Mouse (Mus musculus): ENCODE data around the gene Ppip5k1. TPM values are rescaled to one million over a fixed set of nuclear protein-coding genes. Genes with fewer than 3 reads are reported as not detected.

Ppip5k1 gene
- polyA plus RNA-seq, 1 experiment from 2014 or later, result 6.9 TPM

DNA sequence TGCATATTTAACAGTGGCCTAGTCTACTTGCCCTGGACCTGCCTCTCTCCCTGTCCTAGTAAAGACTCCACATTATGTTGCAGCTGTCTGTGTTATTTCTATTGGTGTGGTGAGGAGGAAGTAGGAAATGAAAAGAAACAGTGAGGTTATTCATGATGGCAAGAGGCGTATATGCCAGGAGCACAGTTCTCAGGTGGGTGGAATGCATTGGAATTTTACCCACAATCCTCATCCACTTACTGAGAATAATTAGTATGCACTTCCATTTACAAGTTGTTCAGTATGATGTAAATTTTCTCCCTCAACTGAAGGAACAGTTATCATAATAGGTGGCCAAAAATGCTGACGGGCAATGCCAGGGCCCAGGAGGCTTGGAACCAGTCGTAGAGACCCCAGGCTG is 8.5 kb upstream of the Ppip5k1 start:
- H3K9me3 ChIP-seq (replicated peaks; ENCODE audit: control insufficient read depth, low read length), result no peaks in the 10 kb centered on the region

DNA sequence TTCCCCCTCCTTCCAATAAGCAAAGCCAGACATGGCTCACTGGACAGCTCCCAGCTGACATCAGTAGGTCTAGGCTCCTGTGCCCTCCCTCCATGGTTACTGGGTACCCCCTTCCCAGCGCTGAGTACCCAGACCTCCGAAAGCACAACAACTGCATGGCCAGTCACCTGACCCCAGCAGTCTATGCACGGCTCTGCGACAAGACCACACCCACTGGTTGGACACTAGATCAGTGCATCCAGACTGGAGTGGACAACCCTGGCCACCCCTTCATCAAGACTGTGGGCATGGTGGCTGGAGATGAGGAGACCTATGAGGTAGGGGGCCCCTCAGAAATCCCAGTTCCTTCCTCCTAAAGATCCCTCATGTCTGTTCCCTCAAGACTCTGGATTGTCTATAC is 4.3 kb upstream of the Ppip5k1 start:
- Histone ChIP-seq H3K4me3 (ENCODE audit: low read depth, low read length) (no peak overlapping the region), H3K36me3 (replicated peaks; ENCODE audit: control insufficient read depth, insufficient read depth, low read depth, low read length) (no peaks in the 10 kb centered on the region), H3K9me3 (replicated peaks; ENCODE audit: control insufficient read depth, low read length) (no peaks in the 10 kb centered on the region), H3K27me3 (ENCODE audit: control insufficient read depth, insufficient read depth, low read length) (no peaks in the 10 kb centered on the region), H3K4me1 (ENCODE audit: control insufficient read depth, insufficient read depth, low read length) (peaks cover 5% of the 10 kb centered on the region), H3K27ac (replicated peaks; ENCODE audit: low read depth, low read length) (no peak overlapping the region), H3K9ac (replicated peaks; ENCODE audit: low read length) (no peak overlapping the region), H3K4me2 (ENCODE audit: low read depth, low read length) (no peak overlapping the region)
- DNase-seq (ENCODE audit: low spot score) (no peak), ATAC-seq (replicated peaks; ENCODE audit: insufficient number of reproducible peaks, low FRiP score, low TSS enrichment, low read depth) (no peak)
- 57% methylated on average over 4 of the region's 4 CpGs for WGBS

More for the DNA sequence above, 8.5 kb upstream of the Ppip5k1 start:
- Histone ChIP-seq H3K27me3 (ENCODE audit: control insufficient read depth, insufficient read depth, low read length) (no peaks in the 10 kb centered on the region), H3K27ac (replicated peaks; ENCODE audit: low read depth, low read length) (no peak overlapping the region), H3K4me2 (ENCODE audit: low read depth, low read length) (no peak overlapping the region), H3K36me3 (replicated peaks; ENCODE audit: control insufficient read depth, insufficient read depth, low read depth, low read length) (no peaks in the 10 kb centered on the region), H3K4me1 (ENCODE audit: control insufficient read depth, insufficient read depth, low read length) (peaks cover 2% of the 10 kb centered on the region), H3K4me3 (ENCODE audit: low read depth, low read length) (no peak overlapping the region), H3K9ac (replicated peaks; ENCODE audit: low read length) (no peak overlapping the region)
- DNase-seq (ENCODE audit: low spot score) (no peak), ATAC-seq (replicated peaks; ENCODE audit: insufficient number of reproducible peaks, low FRiP score, low TSS enrichment, low read depth) (no peak)
- 79% methylated on average over 3 of the region's 3 CpGs for WGBS

GRCm38 (mm10) chr2:121358381-121358780 is 3.2 kb upstream of the Ppip5k1 start:
- H3K9me3 ChIP-seq (replicated peaks; ENCODE audit: control insufficient read depth, low read length), result no peaks in the 10 kb centered on the region
- H3K36me3 ChIP-seq (replicated peaks; ENCODE audit: control insufficient read depth, insufficient read depth, low read depth, low read length), result no peaks in the 10 kb centered on the region
- H3K27ac ChIP-seq (replicated peaks; ENCODE audit: low read depth, low read length), result no peak overlapping the region; the same call in 1 of the 2 replicates
- under 1% methylated on average over 16 of the region's 16 CpGs for WGBS
- H3K4me1 ChIP-seq (ENCODE audit: control insufficient read depth, insufficient read depth, low read length), result peaks cover 5% of the 10 kb centered on the region
- no peak overlapping the region; the same call in 1 of the 2 replicates for H3K9ac ChIP-seq (replicated peaks; ENCODE audit: low read length)
- ATAC-seq (replicated peaks; ENCODE audit: insufficient number of reproducible peaks, low FRiP score, low TSS enrichment, low read depth), result peak; percentile 63
- no peaks in the 10 kb centered on the region for H3K27me3 ChIP-seq (ENCODE audit: control insufficient read depth, insufficient read depth, low read length)
- peak overlapping the region; percentile 65 for H3K4me2 ChIP-seq (ENCODE audit: low read depth, low read length)
- DNase-seq (ENCODE audit: low spot score), result peak; percentile 82
- H3K4me3 ChIP-seq (ENCODE audit: low read depth, low read length), result peak overlapping the region; percentile 25

GRCm38 (mm10) chr2:121357961-121358360 is 2.8 kb upstream of the Ppip5k1 start:
- Histone ChIP-seq H3K36me3 (replicated peaks; ENCODE audit: control insufficient read depth, insufficient read depth, low read depth, low read length) (no peaks in the 10 kb centered on the region), H3K27me3 (ENCODE audit: control insufficient read depth, insufficient read depth, low read length) (no peaks in the 10 kb centered on the region), H3K4me1 (ENCODE audit: control insufficient read depth, insufficient read depth, low read length) (peaks cover 5% of the 10 kb centered on the region), H3K27ac (replicated peaks; ENCODE audit: low read depth, low read length) (no peak overlapping the region), H3K4me3 (ENCODE audit: low read depth, low read length) (peak overlapping the region; percentile 25; the same call in 1 of the 2 replicates), H3K9ac (replicated peaks; ENCODE audit: low read length) (no peak overlapping the region), H3K9me3 (replicated peaks; ENCODE audit: control insufficient read depth, low read length) (no peaks in the 10 kb centered on the region), H3K4me2 (ENCODE audit: low read depth, low read length) (peak overlapping the region; percentile 65)
- no peak for DNase-seq (ENCODE audit: low spot score)
- no peak for ATAC-seq (replicated peaks; ENCODE audit: insufficient number of reproducible peaks, low FRiP score, low TSS enrichment, low read depth)
- WGBS, result 2% methylated on average over 4 of the region's 4 CpGs

- H3K36me3 ChIP-seq (replicated peaks; ENCODE audit: control insufficient read depth, insufficient read depth, low read depth, low read length), result no peaks in the 10 kb centered on the region
- no peak for DNase-seq (ENCODE audit: low spot score)
- H3K27me3 ChIP-seq (ENCODE audit: control insufficient read depth, insufficient read depth, low read length), result no peaks in the 10 kb centered on the region
- peak within 1 kb of the TSS; percentile 25 for H3K4me3 ChIP-seq (ENCODE audit: low read depth, low read length)
- peaks cover 5% of the 10 kb centered on the region for H3K4me1 ChIP-seq (ENCODE audit: control insufficient read depth, insufficient read depth, low read length)
- H3K27ac ChIP-seq (replicated peaks; ENCODE audit: low read depth, low read length), result no peak within 1 kb of the TSS; the same call in 1 of the 2 replicates
- H3K9me3 ChIP-seq (replicated peaks; ENCODE audit: control insufficient read depth, low read length), result no peaks in the 10 kb centered on the region
- no peak for ATAC-seq (replicated peaks; ENCODE audit: insufficient number of reproducible peaks, low FRiP score, low TSS enrichment, low read depth)
- no peak within 1 kb of the TSS; the same call in 1 of the 2 replicates for H3K9ac ChIP-seq (replicated peaks; ENCODE audit: low read length)
- 66% methylated on average over 5 of the region's 5 CpGs for WGBS
- H3K4me2 ChIP-seq (ENCODE audit: low read depth, low read length), result peak within 1 kb of the TSS; percentile 65
These were observed 2.3 kb upstream of the Ppip5k1 start, which contains the start of gene Ckmt1 for GRCm38 (mm10) chr2:121357494-121357893. Ckmt1 (plus strand) TSS chr2:121357714.

DNA sequence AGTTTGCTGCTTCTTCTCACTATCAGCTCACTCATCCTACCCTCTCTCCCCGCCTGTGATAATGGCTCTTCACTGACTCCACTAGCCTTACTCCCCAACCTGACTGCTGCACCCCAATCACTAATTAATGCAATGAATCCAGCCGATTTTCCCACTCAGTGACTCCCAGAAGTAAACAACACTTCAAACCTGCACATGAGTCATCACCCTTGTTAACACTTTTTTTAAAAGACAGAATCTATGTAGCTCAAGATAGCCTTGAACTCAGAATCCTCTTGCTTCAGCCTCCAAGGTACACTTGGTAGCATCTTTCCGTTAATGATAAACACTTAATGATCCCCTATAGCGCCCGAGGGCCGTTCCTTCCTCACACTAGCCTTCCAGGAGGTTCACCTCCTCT is 818 bp downstream of the Ppip5k1 start:
- 7% methylated on average over 6 of the region's 6 CpGs for WGBS
- Histone ChIP-seq H3K4me2 (ENCODE audit: low read depth, low read length) (peak overlapping the region; percentile 76), H3K9me3 (replicated peaks; ENCODE audit: control insufficient read depth, low read length) (no peaks in the 10 kb centered on the region), H3K9ac (replicated peaks; ENCODE audit: low read length) (peak overlapping the region; percentile 82), H3K4me1 (ENCODE audit: control insufficient read depth, insufficient read depth, low read length) (peaks cover 5% of the 10 kb centered on the region), H3K36me3 (replicated peaks; ENCODE audit: control insufficient read depth, insufficient read depth, low read depth, low read length) (no peaks in the 10 kb centered on the region), H3K27ac (replicated peaks; ENCODE audit: low read depth, low read length) (no peak overlapping the region), H3K4me3 (ENCODE audit: low read depth, low read length) (peak overlapping the region; percentile 68), H3K27me3 (ENCODE audit: control insufficient read depth, insufficient read depth, low read length) (no peaks in the 10 kb centered on the region)
- DNase-seq (ENCODE audit: low spot score), result peak; percentile 3
- ATAC-seq (replicated peaks; ENCODE audit: insufficient number of reproducible peaks, low FRiP score, low TSS enrichment, low read depth), result no peak

DNA sequence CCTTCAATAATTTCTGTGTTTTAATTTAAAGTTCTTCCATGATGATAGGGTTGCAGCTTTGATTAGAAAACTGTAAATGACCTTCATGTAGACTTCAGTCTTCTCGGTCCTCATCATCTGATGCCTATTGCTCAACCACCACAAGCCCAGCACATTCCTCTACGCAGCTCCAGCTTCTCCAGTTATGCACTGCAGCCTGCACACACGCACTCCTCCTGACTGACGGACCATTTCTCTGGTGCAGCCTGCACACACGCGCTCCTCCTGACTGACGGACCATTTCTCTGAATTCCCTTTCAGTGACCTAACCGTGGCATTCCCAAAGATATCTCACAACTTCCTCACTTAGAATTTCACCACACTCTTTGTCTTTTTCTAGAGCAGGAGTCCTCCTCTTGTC is 2.0 kb downstream of the Ppip5k1 start:
- H3K9ac ChIP-seq (replicated peaks; ENCODE audit: low read length), result no peak overlapping the region
- no peak for ATAC-seq (replicated peaks; ENCODE audit: insufficient number of reproducible peaks, low FRiP score, low TSS enrichment, low read depth)
- no peak overlapping the region for H3K27ac ChIP-seq (replicated peaks; ENCODE audit: low read depth, low read length)
- H3K9me3 ChIP-seq (replicated peaks; ENCODE audit: control insufficient read depth, low read length), result no peaks in the 10 kb centered on the region
- H3K4me1 ChIP-seq (ENCODE audit: control insufficient read depth, insufficient read depth, low read length), result no peaks in the 10 kb centered on the region; the same call in 1 of the 2 replicates
- 73% methylated on average over 8 of the region's 8 CpGs for WGBS
- no peak overlapping the region for H3K4me3 ChIP-seq (ENCODE audit: low read depth, low read length)
- no peaks in the 10 kb centered on the region for H3K36me3 ChIP-seq (replicated peaks; ENCODE audit: control insufficient read depth, insufficient read depth, low read depth, low read length)
- H3K4me2 ChIP-seq (ENCODE audit: low read depth, low read length), result no peak overlapping the region
- no peak for DNase-seq (ENCODE audit: low spot score)
- no peaks in the 10 kb centered on the region for H3K27me3 ChIP-seq (ENCODE audit: control insufficient read depth, insufficient read depth, low read length)

DNA sequence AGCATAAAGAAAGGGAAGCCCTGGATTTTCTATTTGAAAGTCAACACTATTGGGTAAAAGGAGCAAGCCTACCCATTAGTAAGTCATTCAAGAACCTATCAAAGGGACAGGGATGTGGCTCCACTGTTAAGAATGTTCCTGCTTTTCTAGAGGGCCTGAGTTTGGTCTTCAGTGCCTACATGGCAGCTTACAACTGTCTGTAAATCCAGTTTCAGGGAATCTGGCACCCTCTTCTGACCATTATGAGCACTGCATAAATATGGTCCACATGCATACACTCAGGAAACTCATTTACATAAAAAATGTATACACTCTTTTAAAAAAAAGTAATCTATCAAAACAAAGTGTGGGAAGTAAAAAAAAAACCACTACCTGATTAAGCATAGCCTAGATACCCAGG is 16.1 kb downstream of the Ppip5k1 start:
- no peak for DNase-seq (ENCODE audit: low spot score)
- H3K9me3 ChIP-seq (replicated peaks; ENCODE audit: control insufficient read depth, low read length), result no peaks in the 10 kb centered on the region
- no peak overlapping the region for H3K4me2 ChIP-seq (ENCODE audit: low read depth, low read length)
- ATAC-seq (replicated peaks; ENCODE audit: insufficient number of reproducible peaks, low FRiP score, low TSS enrichment, low read depth), result no peak
- no peaks in the 10 kb centered on the region for H3K36me3 ChIP-seq (replicated peaks; ENCODE audit: control insufficient read depth, insufficient read depth, low read depth, low read length)
- no peaks in the 10 kb centered on the region for H3K4me1 ChIP-seq (ENCODE audit: control insufficient read depth, insufficient read depth, low read length)
- H3K9ac ChIP-seq (replicated peaks; ENCODE audit: low read length), result no peak overlapping the region
- no peaks in the 10 kb centered on the region for H3K27me3 ChIP-seq (ENCODE audit: control insufficient read depth, insufficient read depth, low read length)
- H3K4me3 ChIP-seq (ENCODE audit: low read depth, low read length), result no peak overlapping the region
- H3K27ac ChIP-seq (replicated peaks; ENCODE audit: low read depth, low read length), result no peak overlapping the region

Measured in embryonic facial prominence, embryonic 11.5 days (tissue).